Mouse (Mus musculus) right cerebral cortex, postnatal 10 days (tissue): ENCODE data around the gene Ppp1r37.
"Not testable (repeated sequence)": the region's sequence is repeated elsewhere in the genome, so short reads cannot be mapped to it uniquely, and the experiment has no call there.

Experiments
- DNase-seq, 2 experiments: peaks; one replicate each; pipeline ENCODE4 v3.0.0; 2021; ENCODE audit warnings: low spot score in 2 of 2

The Ppp1r37 gene

GRCm38 (mm10) chr7:19541681-19542154 is 21.2 kb downstream of the Ppp1r37 start:
- no peak for DNase-seq

DNA sequence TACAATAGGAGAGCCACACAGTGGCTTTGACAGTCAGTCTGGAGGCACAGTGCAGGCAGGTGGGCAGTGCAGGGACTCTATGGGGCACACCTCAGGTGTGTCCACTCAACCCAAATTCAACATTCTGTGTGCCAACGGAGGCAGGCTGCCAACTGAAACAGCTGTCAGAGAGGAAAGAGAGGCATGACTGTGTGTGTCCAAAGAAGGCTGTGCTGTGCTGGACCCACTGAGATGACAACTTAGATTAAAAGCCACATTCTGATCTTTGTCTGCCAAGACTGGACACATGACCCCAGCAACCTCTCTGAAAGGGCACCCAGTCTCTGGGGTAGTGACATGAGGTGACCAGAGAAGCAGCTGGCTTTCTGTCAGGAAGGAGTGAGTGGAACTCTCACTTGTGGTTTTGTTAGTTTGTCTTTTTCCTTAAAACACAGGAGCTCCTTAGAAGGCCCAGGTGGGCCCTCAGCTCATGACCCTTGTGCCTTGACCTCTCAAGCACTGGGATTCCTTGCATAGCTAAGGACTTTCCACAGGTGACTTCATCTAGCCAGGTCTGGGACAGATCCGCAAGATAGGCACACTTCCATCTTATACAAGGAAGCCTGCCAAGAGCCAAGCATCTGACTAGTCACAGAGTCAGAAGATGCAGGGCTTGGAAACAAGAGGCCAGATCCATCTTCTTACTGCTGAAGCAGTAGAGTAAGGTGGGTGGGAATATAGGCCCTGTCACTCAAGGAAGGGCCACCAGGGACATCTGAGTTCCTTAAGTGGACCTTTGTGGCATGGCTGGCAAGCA is 21.9 kb downstream of the Ppp1r37 start:
- no peak for DNase-seq

- no peak for DNase-seq
Measured at GRCm38 (mm10) chr7:19534676-19535075, 28.2 kb downstream of the Ppp1r37 start.

- DNase-seq: no peak
Measured at GRCm38 (mm10) chr7:19532240-19532639, 30.6 kb downstream of the Ppp1r37 start.

GRCm38 (mm10) chr7:19531077-19531476 is 31.8 kb downstream of the Ppp1r37 start:
- DNase-seq: no peak

DNA sequence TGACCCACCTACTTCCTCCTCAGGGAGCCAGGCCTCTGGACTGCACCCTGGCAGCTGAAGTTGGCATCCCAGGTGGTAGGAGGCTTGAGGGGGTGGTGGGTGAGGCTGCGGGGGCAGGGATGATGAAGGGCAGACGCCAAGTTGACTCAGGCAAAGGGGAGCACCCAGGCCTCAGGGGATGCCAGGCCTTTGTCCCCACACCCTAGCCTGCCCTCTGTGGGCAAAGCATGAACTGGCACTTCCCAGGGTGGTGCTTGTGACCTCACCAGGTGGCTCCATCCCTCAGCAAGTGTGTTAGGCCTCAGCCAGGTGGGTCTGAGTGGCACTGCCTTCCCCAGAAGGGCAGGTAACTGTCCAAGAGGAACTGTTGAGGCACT is 37.8 kb downstream of the Ppp1r37 start:
- no peak for DNase-seq

- no peak for DNase-seq
Measured at GRCm38 (mm10) chr7:19524420-19525104, 38.3 kb downstream of the Ppp1r37 start.

DNA sequence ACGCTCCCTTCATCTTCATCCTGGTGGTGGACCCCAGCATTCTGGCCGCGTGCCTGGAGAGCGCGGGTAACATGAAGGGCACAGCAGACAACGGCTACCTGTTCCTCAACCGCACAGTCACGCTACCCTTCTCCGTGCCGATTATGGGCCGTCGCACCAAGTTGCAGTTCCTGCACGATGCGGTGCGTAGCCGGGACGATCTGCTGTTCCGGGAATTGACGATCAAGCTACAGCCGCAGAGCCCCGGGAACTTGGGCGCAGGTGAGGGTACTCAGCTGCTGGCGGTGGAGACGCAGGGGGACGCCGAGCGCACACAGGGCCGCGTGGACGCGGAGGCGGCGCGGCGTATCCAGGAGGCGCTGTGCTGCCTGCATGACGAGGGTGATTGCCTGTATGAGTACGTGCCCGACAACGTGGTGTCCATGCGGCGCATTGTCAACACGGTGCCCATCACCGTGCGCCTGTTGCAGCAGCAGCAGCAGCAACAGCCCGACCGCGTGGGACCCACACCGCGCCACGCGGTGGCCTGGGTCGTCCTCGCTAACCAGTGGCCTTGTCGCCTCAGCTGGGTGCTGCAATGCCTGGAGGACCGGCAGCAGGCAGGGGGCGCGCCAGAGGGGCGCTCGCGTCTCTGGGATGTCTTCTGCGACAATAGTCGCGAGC is 39.0 kb downstream of the Ppp1r37 start:
- DNase-seq: peak; percentile 83 to 86

- DNase-seq: peak in 1 of 2 experiments; percentile 47
Measured at GRCm38 (mm10) chr7:19523017-19523756, 39.7 kb downstream of the Ppp1r37 start.

- DNase-seq: peak in 1 of 2 experiments; percentile 21
Measured at GRCm38 (mm10) chr7:19520032-19520431, 42.8 kb downstream of the Ppp1r37 start.

GRCm38 (mm10) chr7:19517652-19518365 is 45.1 kb downstream of the Ppp1r37 start, which contains the start of gene Nkpd1:
Gene Nkpd1, plus strand, starts transcription at chr7:19517838.
- peak in 1 of 2 experiments; percentile 44 for DNase-seq

- DNase-seq: peak in 1 of 2 experiments; percentile 21
Measured at GRCm38 (mm10) chr7:19512353-19512752, 50.5 kb downstream of the Ppp1r37 start.

GRCm38 (mm10) chr7:19511934-19512333 is 50.9 kb downstream of the Ppp1r37 start:
- DNase-seq: not testable (repeated sequence)

DNA sequence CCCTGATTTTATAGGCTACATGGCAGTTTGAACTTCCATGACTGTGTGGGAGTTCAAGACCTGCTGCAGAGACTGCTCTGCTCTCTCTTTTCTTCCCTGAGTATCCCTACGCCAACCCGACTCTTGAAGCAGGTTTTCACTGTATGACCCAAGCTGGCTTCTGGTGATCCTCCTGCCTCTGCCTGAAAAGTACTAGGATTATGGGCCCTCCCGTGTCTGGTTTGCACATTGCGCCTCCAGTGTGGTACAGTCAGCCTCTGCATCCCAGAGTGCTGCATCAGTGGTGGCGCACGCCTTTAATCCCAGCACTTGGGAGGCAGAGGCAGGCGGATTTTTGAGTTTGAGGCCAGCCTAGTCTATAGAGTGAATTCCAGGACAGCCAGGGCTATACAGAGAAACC is 53.1 kb downstream of the Ppp1r37 start:
- DNase-seq: no peak

GRCm38 (mm10) chr7:19508924-19509568 is 53.8 kb downstream of the Ppp1r37 start:
- no peak for DNase-seq

- peak; percentile 97 to 98 for DNase-seq
Measured at GRCm38 (mm10) chr7:19508150-19508923, 54.5 kb downstream of the Ppp1r37 start, which contains the start of the genes Bloc1s3 and Trappc6a. Gene Bloc1s3, minus strand, starts transcription at chr7:19508367. Gene Trappc6a, plus strand, starts transcription at chr7:19508395.

DNA sequence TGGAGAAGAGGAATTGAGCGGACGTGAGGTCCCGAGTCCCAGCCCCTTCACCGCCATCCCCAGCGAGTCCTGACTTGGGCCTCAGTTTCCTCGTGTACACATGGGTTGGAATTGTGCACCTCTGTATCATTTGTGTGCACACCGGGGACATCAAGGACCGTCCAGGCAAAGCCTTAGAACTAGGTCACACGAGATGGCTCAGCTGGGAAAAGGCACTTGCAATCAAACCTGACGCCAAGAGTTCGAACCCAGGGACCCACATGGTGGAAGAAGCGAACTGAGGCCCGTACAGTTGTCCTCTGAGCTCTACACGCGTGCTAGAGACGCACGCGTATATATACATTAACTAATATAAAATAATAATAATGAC is 55.3 kb downstream of the Ppp1r37 start:
- no peak for DNase-seq

DNA sequence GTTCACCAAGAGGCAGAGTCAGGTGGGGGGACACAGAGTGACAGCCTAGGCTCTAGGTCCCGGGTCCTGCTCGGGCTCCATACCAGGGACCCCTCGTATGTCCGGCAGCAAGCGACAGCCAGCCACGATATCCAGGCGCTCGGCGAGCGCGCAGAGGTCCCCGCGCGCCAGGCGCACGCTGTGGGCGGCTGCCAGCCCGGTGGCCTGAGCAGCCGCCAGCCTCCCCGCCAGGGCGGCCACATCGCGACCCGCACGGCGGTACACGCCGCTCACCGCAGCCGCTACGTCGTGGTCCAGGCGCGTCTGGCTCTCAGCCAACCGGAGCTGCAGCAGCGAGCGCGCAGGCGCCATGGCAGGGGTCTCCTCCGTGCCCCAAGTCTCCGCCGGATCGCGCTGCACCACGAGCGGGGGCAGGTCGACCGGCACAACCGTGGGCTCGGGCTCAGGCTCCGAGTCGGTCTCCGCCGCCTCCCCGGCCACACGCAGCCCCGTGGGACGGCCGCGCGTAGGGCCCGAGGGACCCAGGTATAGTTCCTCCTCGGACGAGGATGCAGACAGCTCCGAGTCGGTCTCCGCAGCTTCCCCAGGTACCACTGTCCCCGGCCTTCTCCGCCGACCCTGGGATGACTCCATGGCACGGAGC is 55.8 kb downstream of the Ppp1r37 start:
- peak; percentile 79 to 83 for DNase-seq

GRCm38 (mm10) chr7:19506326-19506725 is 56.5 kb downstream of the Ppp1r37 start:
- DNase-seq: no peak
